Mouse (Mus musculus) left cerebral cortex, adult 6 months (tissue): ENCODE data around the gene Naxd. TPM values are rescaled to one million over a fixed set of nuclear protein-coding genes. Genes with fewer than 3 reads are reported as not detected.

ENCODE experiments used
- long read RNA-seq, 2 experiments: library from polyadenylated mRNA; unstranded; transcript quantifications; one replicate each; pipeline ENCODE4 v2.0.0; 2019 to 2020
- polyA plus RNA-seq: library from polyadenylated mRNA; unstranded; fragments of <200 nt; fragmentation: Nextera tagmentation; gene quantifications from 2 replicates; pipeline ENCODE4 v1.2.3, GENCODE M21; 2021

Gene Naxd
- polyA plus RNA-seq: 121 and 157 TPM in 2 replicates
- long read RNA-seq, experiment 1, transcript Naxd-205 (9 exons, 1,108 nt): minor isoform, 8 of 375 reads
- long read RNA-seq, experiment 1, transcript Naxd-202 (10 exons, 1,307 nt): major isoform, 201 of 375 reads
- long read RNA-seq, experiment 1, transcript Naxd-201 (10 exons, 1,359 nt): minor isoform, 117 of 375 reads
- long read RNA-seq, experiment 1, partial matches to known transcripts: 12 of 375 reads
- long read RNA-seq, experiment 1, other reads (novel, unspliced or antisense): 36 of 375 reads
- long read RNA-seq, experiment 2, transcript Naxd-202 (10 exons, 1,307 nt): major isoform, 79 of 153 reads
- long read RNA-seq, experiment 2, transcript Naxd-201 (10 exons, 1,359 nt): minor isoform, 45 of 153 reads
- long read RNA-seq, experiment 2, partial matches to known transcripts: 14 of 153 reads
- long read RNA-seq, experiment 2, other reads (novel, unspliced or antisense): 10 of 153 reads

DNA sequence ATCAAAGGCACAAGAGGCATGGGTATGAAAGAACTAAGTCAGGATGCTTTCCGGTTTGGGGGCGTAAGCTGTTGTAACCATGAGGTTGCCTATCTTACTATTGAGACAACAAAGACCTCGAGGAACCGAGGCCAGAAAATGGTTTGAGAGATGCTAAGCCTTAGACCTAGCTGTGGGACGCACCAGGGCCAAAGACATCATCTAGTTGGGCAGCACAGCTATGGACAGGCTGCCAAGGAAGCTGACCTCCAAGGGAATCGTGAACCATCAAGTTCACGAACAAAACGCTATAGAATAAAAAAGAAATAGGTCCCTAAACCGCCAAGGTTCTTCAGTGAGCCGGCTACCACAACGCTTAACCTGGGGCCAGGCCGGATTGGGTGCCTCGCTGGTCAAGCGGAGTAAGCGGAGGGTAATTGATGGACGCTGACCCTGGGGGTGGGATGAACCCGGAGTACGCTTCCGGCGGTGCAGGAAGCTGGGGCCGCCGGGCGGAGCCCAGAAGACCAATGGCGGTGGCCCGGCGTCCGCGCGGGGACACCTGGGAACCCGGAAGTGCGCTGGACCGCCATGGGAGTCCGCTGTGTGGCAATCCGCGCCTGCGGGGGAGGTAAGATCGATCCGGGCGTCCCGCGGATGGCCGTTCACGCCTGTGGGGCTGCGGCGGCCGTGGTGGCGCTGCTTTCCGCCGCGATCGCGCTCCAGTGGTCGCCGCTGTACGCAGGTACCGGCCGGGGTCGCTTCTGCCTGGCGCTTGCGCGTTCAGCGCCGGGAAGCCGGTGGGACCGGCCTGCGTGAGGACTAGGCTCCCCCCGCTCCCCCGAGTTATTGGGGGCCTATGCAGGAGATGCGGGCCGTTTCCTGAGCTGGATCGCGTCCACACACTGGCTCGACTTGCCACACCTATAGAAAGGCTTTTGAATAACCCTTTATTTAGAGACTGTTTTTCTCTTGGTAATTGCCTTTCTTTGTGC, at the start of gene Naxd:
Gene Naxd, plus strand, starts transcription at position 490 of the 974 bp plus-strand sequence.

GRCm38 (mm10) chr8:11477811-11478761, 19.2 kb upstream of the Naxd start, which contains the start of gene Rab20:
TSS of gene Rab20 (minus strand) at chr8:11478710.

GRCm38 (mm10) chr8:11550281-11550948, 53.1 kb downstream of the Naxd start, which contains the start of gene Cars2:
TSS of gene Cars2 (minus strand) at chr8:11550783.

GRCm38 (mm10) chr8:11554799-11555719, 57.8 kb downstream of the Naxd start, which contains the start of gene Ing1:
TSS of gene Ing1 (plus strand) at chr8:11555571.

Other genes with a start within 250 kb of the Naxd start
- gene Col4a2, start 184.7 kb upstream of the Naxd start, polyA plus RNA-seq: 1.7 and 2.0 TPM in 2 replicates
- gene Col4a1, start 184.7 kb upstream of the Naxd start, polyA plus RNA-seq: 1.6 and 1.9 TPM in 2 replicates
- gene Rab20, start 18.8 kb upstream of the Naxd start, polyA plus RNA-seq: 2.0 and 2.6 TPM in 2 replicates
- 16.0 and 20.5 TPM in 2 replicates for gene Cars2, start 53.3 kb downstream of the Naxd start, polyA plus RNA-seq
- gene Ing1, start 58.1 kb downstream of the Naxd start, polyA plus RNA-seq: 24.8 and 29.5 TPM in 2 replicates
- gene Ankrd10, start 138.3 kb downstream of the Naxd start, polyA plus RNA-seq: 9.6 and 10.8 TPM in 2 replicates
- gene 1700016D06Rik, start 203.6 kb downstream of the Naxd start, polyA plus RNA-seq: not detected in 2 replicates
- 19.0 and 19.8 TPM in 2 replicates for gene Arhgef7, start 230.2 kb downstream of the Naxd start, polyA plus RNA-seq